Mouse (Mus musculus) lung, adult 2 months (tissue): ENCODE data around the gene Tent5b. TPM values are rescaled to one million over a fixed set of nuclear protein-coding genes. Genes with fewer than 3 reads are reported as not detected.

Experiments used
- DNase-seq: peaks from one replicate; pipeline ENCODE4 v3.0.0; 2022
- H3K4me1 ChIP-seq: fragments of 200-500 bp; 2 replicates; pipeline ENCODE4 v1.6.1; 2011; ENCODE audit warnings: low read length; ENCODE audit not compliant: control insufficient read depth, insufficient read depth
- H3K4me3 ChIP-seq: fragments of 200-500 bp; replicated peaks from 2 replicates; pipeline ENCODE3; 2011; ENCODE audit warnings: low read depth, mild to moderate bottlenecking, control low read depth, low read length; ENCODE audit errors: extremely low read depth
- CTCF ChIP-seq: fragments of 200-500 bp; IDR thresholded peaks from 2 replicates; pipeline ENCODE4 v1.5.1; 2011; ENCODE audit warnings: mild to moderate bottlenecking, low read length, control low read depth; ENCODE audit not compliant: insufficient read depth
- POLR2A ChIP-seq: fragments of 200-500 bp; IDR thresholded peaks from 2 replicates; pipeline ENCODE4 v1.6.1; 2011; ENCODE audit warnings: low read depth, mild to moderate bottlenecking, control low read depth, low read length, borderline replicate concordance; ENCODE audit errors: extremely low read depth
- WGBS: fragments of 180-500 bp; shearing (Covaris S2); methylation state at CpG from one replicate; pipeline ENCODE4 v1.1.7; 2018; 5-methylcytosine and 5-hydroxymethylcytosine counted together
- polyA plus RNA-seq: library from polyadenylated mRNA; depleted of rRNA; stranded (reverse); fragments of >200 nt; gene quantifications from 2 replicates; pipeline ENCODE4 v1.2.3, GENCODE M21; 2012

The Tent5b gene
- polyA plus RNA-seq, 1 experiment: 23.1 TPM

GRCm38 (mm10) chr4:133485691-133486425, 5.9 kb downstream of the Tent5b start:
- WGBS: 82% methylated on average over 28 of the region's 28 CpGs
- Histone ChIP-seq H3K4me3 (no peak overlapping the region), H3K4me1 (peaks cover 9% of the 10 kb centered on the region)
- TF ChIP-seq CTCF: no peak
- TF ChIP-seq POLR2A: no peak
- DNase-seq: no peak

GRCm38 (mm10) chr4:133486673-133487357, 6.9 kb downstream of the Tent5b start:
- TF ChIP-seq POLR2A: no peak
- no peak for TF ChIP-seq CTCF
- Histone ChIP-seq H3K4me1 (peaks cover 9% of the 10 kb centered on the region), H3K4me3 (no peak overlapping the region)
- no peak for DNase-seq
- 90% methylated on average over 26 of the region's 26 CpGs for WGBS

DNA sequence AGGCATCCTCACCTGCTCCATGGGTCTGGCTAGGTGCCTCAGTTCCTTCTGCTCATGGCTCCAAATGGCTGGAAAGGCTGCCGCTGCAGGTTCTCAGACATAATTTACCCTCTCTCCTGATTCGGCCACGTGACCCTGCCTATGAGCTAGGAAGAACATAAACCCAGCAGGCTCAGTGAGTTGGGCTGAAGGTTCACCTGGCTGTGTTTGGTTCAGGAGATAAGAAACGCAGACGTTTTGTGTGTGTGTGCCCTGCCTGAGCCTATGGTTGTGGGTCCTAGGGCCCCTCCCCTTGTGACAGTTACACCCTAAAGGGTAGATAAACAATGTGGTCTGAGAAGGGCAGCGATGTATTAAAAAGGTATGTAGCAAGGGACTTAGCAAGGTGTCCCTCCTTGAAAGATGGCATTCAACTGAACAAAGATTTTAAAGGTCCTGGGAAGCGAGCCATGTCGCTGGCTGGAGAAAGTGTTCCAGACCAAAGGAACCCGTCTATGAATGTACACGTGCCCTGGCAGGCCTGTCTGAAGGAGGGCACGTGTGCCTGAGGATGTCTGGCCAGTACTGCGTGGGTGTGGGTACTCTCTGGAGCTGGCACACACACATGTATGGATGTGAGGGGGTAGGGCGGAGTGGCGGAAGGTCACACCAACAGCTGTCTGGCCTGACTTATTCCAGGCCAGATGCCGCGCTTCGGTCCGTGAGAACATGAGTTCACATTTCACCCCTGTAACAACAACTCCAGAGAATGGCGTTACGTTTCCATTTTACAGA, 8.9 kb downstream of the Tent5b start:
- TF ChIP-seq CTCF (no peak), POLR2A (no peak)
- Histone ChIP-seq H3K4me1 (peaks cover 9% of the 10 kb centered on the region), H3K4me3 (no peak overlapping the region)
- WGBS: 76% methylated on average over 20 of the region's 20 CpGs
- no peak for DNase-seq

- no peak for TF ChIP-seq POLR2A
- no peak for TF ChIP-seq CTCF
- Histone ChIP-seq H3K4me3 (no peak overlapping the region), H3K4me1 (peaks cover 3% of the 10 kb centered on the region; the same call in 1 of the 2 replicates)
- no peak for DNase-seq
- 50% methylated on average over 4 of the region's 4 CpGs for WGBS
Observed at GRCm38 (mm10) chr4:133489489-133490245, 9.7 kb downstream of the Tent5b start.

DNA sequence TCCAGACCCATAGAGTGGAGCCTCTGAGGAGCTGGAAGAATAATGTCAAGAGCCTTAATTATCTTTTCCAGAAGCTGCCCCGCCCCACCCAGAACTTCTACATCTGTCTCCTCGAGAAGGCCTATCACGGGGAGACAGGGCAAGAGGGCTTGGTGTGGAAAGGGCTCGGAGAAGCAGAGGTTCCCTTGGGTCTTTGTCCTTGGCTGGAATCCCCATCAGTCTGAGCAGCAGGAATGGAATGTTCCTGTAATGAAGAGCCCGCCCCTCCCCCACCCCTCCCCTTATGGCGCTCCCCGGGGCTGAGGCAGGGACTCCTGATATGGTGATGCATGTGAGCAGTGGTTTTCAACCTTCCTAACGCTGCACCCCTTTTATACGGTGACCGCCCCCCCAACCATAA, 11.9 kb downstream of the Tent5b start:
- DNase-seq: no peak
- TF ChIP-seq CTCF (no peak), POLR2A (no peak)
- H3K4me3 ChIP-seq: no peak overlapping the region
- peaks cover 3% of the 10 kb centered on the region; the same call in 1 of the 2 replicates for H3K4me1 ChIP-seq
- 39% methylated on average over 10 of the region's 10 CpGs for WGBS

DNA sequence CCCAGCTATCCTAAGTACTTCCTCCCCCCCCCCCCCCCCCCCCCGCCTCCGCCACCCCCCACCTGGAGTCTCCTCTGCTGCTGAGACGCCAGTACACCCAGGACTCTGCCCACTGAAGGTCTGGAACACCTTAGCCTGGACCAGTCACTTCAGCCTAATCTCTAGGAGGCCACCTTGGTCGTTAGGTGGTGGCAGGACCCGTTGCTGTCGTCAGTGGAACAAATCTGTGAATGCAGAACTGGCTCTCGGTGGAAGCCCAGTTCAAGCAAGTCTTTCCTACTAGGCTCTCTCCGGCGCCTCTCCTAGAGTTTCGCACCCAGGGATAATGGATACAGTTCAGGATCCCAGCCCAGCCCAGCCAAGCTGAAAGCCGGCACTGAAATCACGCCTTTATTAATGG, 14.0 kb downstream of the Tent5b start:
- WGBS: 8% methylated on average over 10 of the region's 12 CpGs
- TF ChIP-seq POLR2A (no peak), CTCF (no peak)
- Histone ChIP-seq H3K4me1 (peaks cover 5% of the 10 kb centered on the region; the same call in 1 of the 2 replicates), H3K4me3 (peak overlapping the region; percentile 27)
- DNase-seq: no peak

DNA sequence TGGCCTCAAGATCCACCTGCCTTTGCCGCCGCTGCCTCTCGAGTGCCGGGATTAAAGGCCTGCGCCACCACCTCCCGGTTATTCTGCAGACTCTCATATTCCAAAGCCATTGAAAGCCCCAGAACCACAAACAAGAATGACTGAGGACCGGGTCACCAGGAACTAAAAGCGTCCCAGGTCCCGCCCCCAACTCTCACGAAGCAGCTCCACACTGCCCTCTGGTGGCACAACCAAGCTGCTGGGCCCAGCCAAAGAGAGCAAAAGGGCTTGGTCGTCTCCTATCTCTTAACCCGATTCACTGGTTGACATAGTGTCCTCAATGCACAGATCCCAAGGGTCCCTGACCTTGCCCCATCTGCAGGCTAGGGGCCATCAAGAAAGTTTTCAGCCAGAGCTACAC, 14.5 kb downstream of the Tent5b start:
- Histone ChIP-seq H3K4me3 (peak overlapping the region; percentile 41), H3K4me1 (peaks cover 5% of the 10 kb centered on the region; the same call in 1 of the 2 replicates)
- DNase-seq: peak; percentile 92
- TF ChIP-seq POLR2A (no peak), CTCF (peak; percentile 77)
- WGBS: 1% methylated on average over 12 of the region's 12 CpGs

DNA sequence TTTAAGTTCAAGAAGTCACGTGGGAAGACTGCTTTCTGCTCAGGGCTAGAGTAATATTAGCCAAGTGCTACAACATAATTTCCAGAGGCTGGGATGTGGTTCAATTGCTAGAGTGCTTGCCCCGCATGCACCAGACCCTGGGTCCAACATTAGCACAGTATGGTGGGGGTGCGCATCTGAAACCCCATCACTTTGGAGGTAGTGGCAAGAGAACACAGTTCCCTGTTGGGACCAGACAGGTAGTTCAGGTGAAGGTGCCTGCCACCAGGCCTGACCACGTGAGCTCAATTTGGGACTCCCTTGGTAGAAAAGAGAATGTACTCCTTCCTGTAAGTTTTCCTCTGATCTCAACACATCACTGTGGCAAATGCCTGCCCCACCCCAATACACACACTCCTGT, 14.9 kb downstream of the Tent5b start:
- WGBS: 63% methylated on average over 4 of the region's 4 CpGs
- TF ChIP-seq CTCF (no peak), POLR2A (no peak)
- Histone ChIP-seq H3K4me3 (no peak overlapping the region), H3K4me1 (peaks cover 2% of the 10 kb centered on the region; the same call in 1 of the 2 replicates)
- DNase-seq: no peak

GRCm38 (mm10) chr4:133495711-133496110, 15.8 kb downstream of the Tent5b start:
- no peak for TF ChIP-seq CTCF
- no peak for TF ChIP-seq POLR2A
- no peak for DNase-seq
- Histone ChIP-seq H3K4me1 (0 out of 2 replicates have a peak, but pooled peaks cover 2% of the 10 kb centered on the region), H3K4me3 (no peak overlapping the region)
- WGBS: 39% methylated on average over 7 of the region's 7 CpGs
